Mouse (Mus musculus) CH12.LX (cell line): ENCODE measurements around the gene 1700013G24Rik. TPM values are rescaled to one million over a fixed set of nuclear protein-coding genes. Genes with fewer than 3 reads are reported as not detected.

Source experiments
- DNase-seq: peaks from one replicate; pipeline ENCODE4 v3.0.0-alpha.2; 2013; ENCODE audit errors: extremely low read depth
- H3K27ac ChIP-seq: 2 replicates; pipeline ENCODE4 v1.5.1; 2012; ENCODE audit warnings: low read depth, mild to moderate bottlenecking, control low read depth, moderate library complexity; ENCODE audit not compliant: insufficient read depth
- H3K27me3 ChIP-seq: replicated peaks from 2 replicates; pipeline ENCODE3; 2012; ENCODE audit warnings: inconsistent platforms
- H3K36me3 ChIP-seq, 2 experiments: replicated peaks in 1 of 2; 2 replicates each; pipeline versions ENCODE3 to v1.6.1; 2012; ENCODE audit warnings: inconsistent platforms in 1 of 2, low read length in 1 of 2, mild to moderate bottlenecking in 1 of 2, mixed read lengths in 1 of 2, moderate library complexity in 1 of 2; ENCODE audit not compliant: control insufficient read depth in 1 of 2, insufficient read depth in 1 of 2
- H3K4me1 ChIP-seq, 2 experiments: 2 replicates each; pipeline ENCODE4 v1.6.1; 2012; ENCODE audit warnings: inconsistent platforms in 1 of 2, moderate library complexity in 1 of 2; ENCODE audit not compliant: insufficient read depth in 2 of 2, control insufficient read depth in 1 of 2
- H3K4me2 ChIP-seq: 2 replicates; pipeline ENCODE4 v1.6.1; 2012; ENCODE audit warnings: low read depth, mild to moderate bottlenecking, control low read depth; ENCODE audit not compliant: poor library complexity, insufficient read depth, severe bottlenecking
- H3K4me3 ChIP-seq, 3 experiments: fragments of 150-350 bp in 1 of 3; sonication (generic) in 1 of 3; replicated peaks in 1 of 3; 2 replicates each; pipeline versions ENCODE3 to v1.5.1; 2011 to 2012; ENCODE audit warnings: low read depth in 2 of 3, low read length in 2 of 3, mild to moderate bottlenecking in 2 of 3, moderate library complexity in 2 of 3, control low read depth in 1 of 3, improper control_type of control experiment in 1 of 3, inconsistent platforms in 1 of 3, mixed read lengths in 1 of 3; ENCODE audit not compliant: poor library complexity in 1 of 3
- H3K79me2 ChIP-seq: replicated peaks from 2 replicates; pipeline ENCODE4 v1.6.1; 2012; ENCODE audit warnings: mild to moderate bottlenecking, moderate library complexity; ENCODE audit not compliant: control insufficient read depth, poor library complexity, insufficient read depth, severe bottlenecking; ENCODE audit errors: extremely low read depth
- H3K9ac ChIP-seq: 2 replicates; pipeline ENCODE4 v1.6.1; 2012; ENCODE audit warnings: low read depth, mild to moderate bottlenecking, control low read depth, moderate library complexity; ENCODE audit not compliant: insufficient read depth
- H3K9me3 ChIP-seq: replicated peaks from 2 replicates; pipeline ENCODE3; 2012; ENCODE audit warnings: low read length, inconsistent platforms, mixed read lengths
- HCFC1 ChIP-seq: IDR thresholded peaks from 2 replicates; pipeline ENCODE4 v1.6.1; 2012; ENCODE audit warnings: low read depth, mild to moderate bottlenecking, inconsistent platforms, low read length, improper control_type of control experiment
- JUND ChIP-seq: conservative IDR thresholded peaks from 2 replicates; pipeline ENCODE4 v1.6.1; 2011; ENCODE audit warnings: low read depth, low read length, improper control_type of control experiment
- MAX ChIP-seq: IDR thresholded peaks from 2 replicates; pipeline ENCODE4 v1.6.1; 2011; ENCODE audit warnings: low read length, improper control_type of control experiment
- MXI1 ChIP-seq: IDR thresholded peaks from 2 replicates; pipeline ENCODE4 v1.6.1; 2011; ENCODE audit warnings: mild to moderate bottlenecking, low read depth, low read length, improper control_type of control experiment
- POLR2A ChIP-seq: IDR thresholded peaks from 2 replicates; pipeline ENCODE4 v1.6.1; 2011; ENCODE audit warnings: low read depth, mild to moderate bottlenecking, improper control_type of control experiment, low read length
- POLR2AphosphoS2 ChIP-seq: IDR thresholded peaks from 2 replicates; pipeline ENCODE4 v1.6.1; 2011; ENCODE audit warnings: low read depth, low read length, improper control_type of control experiment
- TBP ChIP-seq: conservative IDR thresholded peaks from 2 replicates; pipeline ENCODE4 v1.6.1; 2011; ENCODE audit warnings: low read depth, low read length, improper control_type of control experiment
- TCF12 ChIP-seq: IDR thresholded peaks from 2 replicates; pipeline ENCODE4 v1.6.1; 2014; ENCODE audit warnings: low read depth, mild to moderate bottlenecking, inconsistent platforms, low read length, improper control_type of control experiment
- UBTF ChIP-seq: IDR thresholded peaks from 2 replicates; pipeline ENCODE4 v1.6.1; 2012; ENCODE audit warnings: low read depth, mild to moderate bottlenecking, inconsistent platforms, low read length, improper control_type of control experiment, moderate library complexity
- USF1 ChIP-seq: IDR thresholded peaks from 2 replicates; pipeline ENCODE4 v1.6.1; 2014; ENCODE audit warnings: low read depth, mild to moderate bottlenecking, inconsistent platforms, low read length, improper control_type of control experiment
- ZC3H11A ChIP-seq: IDR thresholded peaks from 2 replicates; pipeline ENCODE4 v1.6.1; 2012; ENCODE audit warnings: low read depth, mild to moderate bottlenecking, inconsistent platforms, low read length, improper control_type of control experiment
- ZKSCAN1 ChIP-seq: IDR thresholded peaks from 2 replicates; pipeline ENCODE4 v1.6.1; 2012; ENCODE audit warnings: low read depth, inconsistent platforms, low read length, improper control_type of control experiment, borderline replicate concordance
- ZNF384 ChIP-seq: IDR thresholded peaks from 2 replicates; pipeline ENCODE4 v1.6.1; 2012; ENCODE audit warnings: low read depth, low read length, improper control_type of control experiment, inconsistent platforms
- dilution Hi-C: fragments of 300-500 bp; cut with MboI; formaldehyde crosslinking; loops from 2 replicates; pipeline ENCODE4 v1.14.3; 2020; ENCODE audit warnings: low sequenced_read_pairs; ENCODE audit not compliant: extremely low pct_unique_long_range_greater_than_20kb, extremely low pct_ligation_motif_present
- in situ Hi-C: fragments of 300-500 bp; cut with MboI; formaldehyde crosslinking; loops from 3 replicates; pipeline ENCODE4 v1.14.3; 2019; ENCODE audit warnings: low sequenced_read_pairs, low pct_ligation_motif_present, low pct_unique_long_range_greater_than_20kb, mixed read lengths
- polyA plus RNA-seq: library from polyadenylated mRNA; unstranded; fragments of >175 nt; gene quantifications from 2 replicates; pipeline ENCODE4 v1.2.1, GENCODE M21; 2012; ENCODE audit warnings: low read depth; ENCODE audit not compliant: insufficient read length
- total RNA-seq, 2 experiments: library from RNA; depleted of rRNA; stranded (reverse); fragments of 300-350 nt in 1 of 2; fragments of >200 nt in 1 of 2; gene quantifications; 2 replicates each; pipeline ENCODE4 v1.2.3; 2012 to 2014

Gene 1700013G24Rik
- total and polyA plus RNA-seq, 3 experiments: not detected

- TF ChIP-seq MXI1 (no peak), HCFC1 (no peak)
These were observed 44.3 kb downstream of the 1700013G24Rik start (continued) for GRCm38 (mm10) chr4:137497367-137497766.

- Histone ChIP-seq H3K27me3 (no peaks in the 10 kb centered on the region), H3K9ac (no peak overlapping the region), H3K27ac (no peak overlapping the region), H3K9me3 (no peaks in the 10 kb centered on the region), H3K36me3 (peaks cover 0 to 2% of the 10 kb centered on the region in 2 experiments), H3K4me1 (peaks cover 59 to 100% of the 10 kb centered on the region in 2 experiments), H3K4me2 (no peak overlapping the region), H3K79me2 (no peaks in the 10 kb centered on the region), H3K4me3 (no peak overlapping the region)
- peak; percentile 35 for DNase-seq
- TF ChIP-seq TCF12: peak; percentile 51; the same call in 1 of the 2 replicates
- no peak for TF ChIP-seq MAX
- no peak for TF ChIP-seq HCFC1
- 0 out of 2 replicates have a peak, but pooled peaks have one; percentile 25 for TF ChIP-seq UBTF
- TF ChIP-seq ZNF384: peak; percentile 79
- no peak for TF ChIP-seq USF1
- TF ChIP-seq POLR2AphosphoS2: no peak
- TF ChIP-seq POLR2A: no peak
- dilution Hi-C loops: no loop called here
- in situ Hi-C loops: no loop called here
These were observed 45.0 kb downstream of the 1700013G24Rik start for GRCm38 (mm10) chr4:137497892-137498722.

GRCm38 (mm10) chr4:137498882-137499583 is 45.9 kb downstream of the 1700013G24Rik start:
- H3K79me2 ChIP-seq: no peaks in the 10 kb centered on the region
- peaks cover 58 to 100% of the 10 kb centered on the region in 2 experiments for H3K4me1 ChIP-seq
- no peak overlapping the region for H3K9ac ChIP-seq
- H3K36me3 ChIP-seq: peaks cover 0 to 9% of the 10 kb centered on the region in 2 experiments
- TF ChIP-seq ZC3H11A (no peak), TBP (no peak), ZKSCAN1 (no peak), JUND (no peak)
- dilution Hi-C loops (no loop called here), in situ Hi-C loops (no loop called here)
- no peak overlapping the region for H3K27ac ChIP-seq
- no peak overlapping the region for H3K4me2 ChIP-seq
- no peaks in the 10 kb centered on the region for H3K9me3 ChIP-seq
- no peaks in the 10 kb centered on the region for H3K27me3 ChIP-seq
- no peak overlapping the region for H3K4me3 ChIP-seq
- no peak for DNase-seq
